ENCODE assay signal across 7 mouse cellular contexts in genomic region chr1:21272056-21272431, GRCm38 (mm10). TPM values are rescaled to one million over a fixed set of nuclear protein-coding genes. Genes with fewer than 3 reads are reported as not detected.
A peak's percentile ranks its signal among the peaks of the same experiment; 100 is the strongest.
DNase-seq lines count a peak whose midpoint lies in the region; ATAC-seq lines count a peak whose summit lies in the region.

No protein-coding gene starts in this region.

- H3K4me3 ChIP-seq in lung, embryonic 15.5 days: peak overlapping the region; percentile 35
- H3K4me3 ChIP-seq in heart, embryonic 11.5 days (ENCODE audit: low read depth, low read length): peak overlapping the region; percentile 35
- H3K4me3 ChIP-seq in macrophage (ENCODE audit: inconsistent target): peak overlapping the region; percentile 16; the same call in 1 of the 2 replicates

- peak; percentile 53; the same call in 1 of the 2 replicates for ATAC-seq in lung, embryonic 15.5 days (ENCODE audit: borderline replicate concordance, extremely low read depth, low FRiP score, low TSS enrichment)
- ATAC-seq in heart, embryonic 11.5 days (replicated peaks; ENCODE audit: insufficient number of reproducible peaks, low FRiP score, low TSS enrichment): no peak

- no peaks in the 10 kb centered on the region for H3K9me3 ChIP-seq in lung, embryonic 15.5 days
- no peaks in the 10 kb centered on the region for H3K9me3 ChIP-seq in heart, embryonic 11.5 days (replicated peaks; ENCODE audit: control insufficient read depth, low read length)

- no peak overlapping the region for H3K9ac ChIP-seq in lung, embryonic 15.5 days
- peak overlapping the region; percentile 54 for H3K9ac ChIP-seq in heart, embryonic 11.5 days (ENCODE audit: low read depth, low read length)

- H3K4me1 ChIP-seq in lung, embryonic 15.5 days: 0 out of 2 replicates have a peak, but pooled peaks cover 5% of the 10 kb centered on the region
- H3K4me1 ChIP-seq in heart, embryonic 11.5 days (ENCODE audit: control insufficient read depth, insufficient read depth, low read length): no peaks in the 10 kb centered on the region

- no peak overlapping the region for H3K27ac ChIP-seq in lung, embryonic 15.5 days
- no peak overlapping the region for H3K27ac ChIP-seq in heart, embryonic 11.5 days (ENCODE audit: low read depth, low read length)
- H3K27ac ChIP-seq in macrophage: no peak overlapping the region

- no peak for DNase-seq in lung, postnatal 25 days (ENCODE audit: low spot score)
- DNase-seq in embryo, embryonic 9.5 days (ENCODE audit: extremely low spot score): peak; percentile 13
- peak; percentile 42 for DNase-seq in kidney, postnatal 14 days
- DNase-seq in thymus, postnatal 25 days: peak; percentile 14

- no peaks in the 10 kb centered on the region for H3K27me3 ChIP-seq in lung, embryonic 15.5 days
- no peaks in the 10 kb centered on the region for H3K27me3 ChIP-seq in heart, embryonic 11.5 days (ENCODE audit: control insufficient read depth, insufficient read depth, low read length)

- no peaks in the 10 kb centered on the region for H3K79me2 ChIP-seq in macrophage (ENCODE audit: inconsistent target)

- peak overlapping the region; percentile 63 for H3K4me2 ChIP-seq in lung, embryonic 15.5 days
- H3K4me2 ChIP-seq in heart, embryonic 11.5 days: peak overlapping the region; percentile 73

- no peaks in the 10 kb centered on the region for H3K36me3 ChIP-seq in lung, embryonic 15.5 days
- H3K36me3 ChIP-seq in heart, embryonic 11.5 days (ENCODE audit: control insufficient read depth, insufficient read depth, low read length): no peaks in the 10 kb centered on the region
- H3K36me3 ChIP-seq in macrophage (ENCODE audit: inconsistent target): no peaks in the 10 kb centered on the region

- 12% methylated on average over 14 of the region's 14 CpGs for WGBS in lung, embryonic 15.5 days
- WGBS in heart, embryonic 11.5 days (ENCODE audit: insufficient replicate concordance): 16% methylated on average over 14 of the region's 14 CpGs
- WGBS in macrophage (ENCODE audit: missing documents): 41% methylated on average over 14 of the region's 14 CpGs

RNA-seq across cellular contexts. Expression of gene Gsta3, which starts 31.7 kb away (rescaled TPM):
- polyA plus RNA-seq in lung, embryonic 15.5 days (2015; fragmentation: Nextera tagmentation; extraction: Ambion mirVana): 2.5 and 2.8 TPM in 2 replicates
- 0.47 and 0.58 TPM in 2 replicates for polyA plus RNA-seq in heart, embryonic 11.5 days (2014; fragmentation: Nextera tagmentation; extraction: Ambion mirVana)
- total RNA-seq in macrophage (2018; cell fraction: chromatin; rRNA removed): 1 to 10 TPM in 5 of 26 experiments, under 1 TPM in 12, not detected in 9; 0.37 to 2.6 (median 0.79) TPM
- total RNA-seq in macrophage (2018; cell fraction: cytosol; rRNA removed): 1 to 10 TPM in 4 of 26 experiments, under 1 TPM in 22; 0.14 to 2.2 (median 0.44) TPM
- 1 to 10 TPM in 5 of 26 experiments, under 1 TPM in 7, not detected in 14; 0.24 to 1.9 (median 0.84) TPM for total RNA-seq in macrophage (2018; cell fraction: nucleus; rRNA removed)
- 0.49 to 3.1 TPM (median 0.80 TPM) in 3 replicates for polyA plus RNA-seq in macrophage (2018)

RNA-seq across cellular contexts. Expression of gene Tmem14a, which starts 53.7 kb away (rescaled TPM):
- 11.1 and 12.4 TPM in 2 replicates for polyA plus RNA-seq in lung, embryonic 15.5 days (2015; fragmentation: Nextera tagmentation; extraction: Ambion mirVana)
- 9.7 and 12.5 TPM in 2 replicates for polyA plus RNA-seq in heart, embryonic 11.5 days (2014; fragmentation: Nextera tagmentation; extraction: Ambion mirVana)
- 1 to 10 TPM in 13 of 26 experiments, under 1 TPM in 3, not detected in 10; 0.53 to 3.6 (median 1.3) TPM for total RNA-seq in macrophage (2018; cell fraction: chromatin; rRNA removed)
- 1 to 10 TPM; 1.6 to 3.2 (median 2.3) TPM for total RNA-seq in macrophage (2018; cell fraction: cytosol; rRNA removed)
- total RNA-seq in macrophage (2018; cell fraction: nucleus; rRNA removed): 1 to 10 TPM in 21 of 26 experiments, under 1 TPM in 4, not detected in 1; 0.52 to 4.8 (median 2.2) TPM
- 1.9 to 2.6 TPM (median 2.2 TPM) in 3 replicates for polyA plus RNA-seq in macrophage (2018)
